Mouse (Mus musculus) mesoderm, embryonic 11.5 days (tissue): ENCODE results near the gene Snrpc.

ENCODE experiments used
- DNase-seq: peaks from one replicate; pipeline ENCODE4 v3.0.0-alpha.2; 2012; ENCODE audit warnings: low read depth, low spot score

The Snrpc gene

GRCm38 (mm10) chr17:27819521-27819970 is 18.4 kb upstream of the Snrpc start:
- no peak for DNase-seq

GRCm38 (mm10) chr17:27819971-27820567 is 17.9 kb upstream of the Snrpc start:
- no peak for DNase-seq

- peak; percentile 100 for DNase-seq
Observed at GRCm38 (mm10) chr17:27820568-27821406, 17.2 kb upstream of the Snrpc start, which contains the start of gene D17Wsu92e. D17Wsu92e (minus strand) TSS chr17:27820648.

GRCm38 (mm10) chr17:27821407-27822338 is 16.3 kb upstream of the Snrpc start:
- no peak for DNase-seq

- no peak for DNase-seq
Observed at GRCm38 (mm10) chr17:27823142-27823905, 14.6 kb upstream of the Snrpc start.

- DNase-seq, result no peak
Observed at GRCm38 (mm10) chr17:27824941-27825340, 13.0 kb upstream of the Snrpc start.

- DNase-seq, result no peak
Observed at GRCm38 (mm10) chr17:27825539-27825938, 12.4 kb upstream of the Snrpc start.

- DNase-seq, result peak; percentile 77
Observed at GRCm38 (mm10) chr17:27825984-27826905, 11.7 kb upstream of the Snrpc start.

- DNase-seq, result peak; percentile 63
Observed at GRCm38 (mm10) chr17:27826908-27827383, 11.0 kb upstream of the Snrpc start.

GRCm38 (mm10) chr17:27827511-27827910 is 10.4 kb upstream of the Snrpc start:
- DNase-seq, result no peak

- DNase-seq, result no peak
Observed at GRCm38 (mm10) chr17:27830411-27830810, 7.5 kb upstream of the Snrpc start.

GRCm38 (mm10) chr17:27839469-27840252 is 1.7 kb downstream of the Snrpc start:
- DNase-seq, result peak; percentile 95

GRCm38 (mm10) chr17:27848351-27848750 is 10.4 kb downstream of the Snrpc start:
- DNase-seq, result no peak

- DNase-seq, result no peak
Observed at GRCm38 (mm10) chr17:27851076-27851475, 13.1 kb downstream of the Snrpc start.

- peak; percentile 86 for DNase-seq
Observed at GRCm38 (mm10) chr17:27856265-27856797, 18.4 kb downstream of the Snrpc start, which contains the start of gene Uhrf1bp1. Uhrf1bp1 (plus strand) TSS chr17:27856441.

- DNase-seq, result peak; percentile 58
Observed at GRCm38 (mm10) chr17:27856798-27857648, 19.1 kb downstream of the Snrpc start.

- no peak for DNase-seq
Observed at GRCm38 (mm10) chr17:27857649-27858475, 19.9 kb downstream of the Snrpc start.
